Mouse (Mus musculus) liver, adult 2 months (tissue): ENCODE measurements around the gene Zfp346. TPM values are rescaled to one million over a fixed set of nuclear protein-coding genes. Genes with fewer than 3 reads are reported as not detected.
A peak's percentile ranks its signal among the peaks of the same experiment; 100 is the strongest.

Experiments
- DNase-seq: peaks from one replicate; pipeline ENCODE4 v3.0.0-alpha.2; 2011; ENCODE audit warnings: low read depth, low spot score; ENCODE audit errors: extremely low read depth
- H3K27ac ChIP-seq: fragments of 200-500 bp; replicated peaks from 2 replicates; pipeline ENCODE4 v1.5.1; 2012; ENCODE audit warnings: low read depth, mild to moderate bottlenecking, control low read depth, inconsistent platforms, low read length; ENCODE audit not compliant: insufficient read depth
- H3K27me3 ChIP-seq: fragments of 200-500 bp; 2 replicates; pipeline ENCODE4 v1.6.1; 2012; ENCODE audit warnings: mild to moderate bottlenecking, moderate library complexity, low read length, inconsistent platforms; ENCODE audit not compliant: control insufficient read depth, insufficient read depth
- H3K36me3 ChIP-seq: fragments of 200-500 bp; 2 replicates; pipeline ENCODE4 v1.6.1; 2012; ENCODE audit warnings: low read length, inconsistent platforms; ENCODE audit not compliant: control insufficient read depth, insufficient read depth
- H3K4me1 ChIP-seq: fragments of 200-500 bp; 2 replicates; pipeline ENCODE4 v1.6.1; 2011; ENCODE audit warnings: low read length; ENCODE audit not compliant: control insufficient read depth, insufficient read depth
- H3K4me3 ChIP-seq: fragments of 200-500 bp; 2 replicates; pipeline ENCODE4 v1.5.1; 2011; ENCODE audit warnings: low read depth, mild to moderate bottlenecking, control low read depth, low read length, moderate library complexity; ENCODE audit not compliant: insufficient read depth
- H3K79me2 ChIP-seq: fragments of 200-500 bp; 2 replicates; pipeline ENCODE4 v1.6.1; 2012; ENCODE audit warnings: inconsistent platforms, mild to moderate bottlenecking, low read length, moderate library complexity; ENCODE audit not compliant: control insufficient read depth, insufficient read depth
- H3K9ac ChIP-seq: fragments of 200-500 bp; 2 replicates; pipeline ENCODE4 v1.6.1; 2012; ENCODE audit warnings: low read depth, mild to moderate bottlenecking, control low read depth, inconsistent platforms, low read length
- CTCF ChIP-seq: fragments of 200-500 bp; IDR thresholded peaks from 2 replicates; pipeline ENCODE4 v1.5.1; 2011; ENCODE audit warnings: low read depth, low read length, control low read depth
- POLR2A ChIP-seq: fragments of 200-500 bp; IDR thresholded peaks from 2 replicates; pipeline ENCODE4 v1.6.1; 2011; ENCODE audit warnings: low read length, control low read depth; ENCODE audit not compliant: insufficient read depth; ENCODE audit errors: extremely low read depth
- WGBS: fragments of 180-500 bp; shearing (Covaris S2); methylation state at CpG from one replicate; pipeline ENCODE4 v1.1.7; 2018; 5-methylcytosine and 5-hydroxymethylcytosine counted together
- polyA plus RNA-seq: library from polyadenylated mRNA; depleted of rRNA; stranded (reverse); fragments of >200 nt; gene quantifications from 2 replicates; pipeline ENCODE4 v1.2.3, GENCODE M21; 2012
- total RNA-seq: library from RNA; depleted of rRNA; stranded (reverse); fragments of >200 nt; gene quantifications from 2 replicates; pipeline ENCODE4 v1.2.3, GENCODE M21; 2014

Gene Zfp346
- total and polyA plus RNA-seq, 2 experiments: 4.5 to 5.1 TPM

DNA sequence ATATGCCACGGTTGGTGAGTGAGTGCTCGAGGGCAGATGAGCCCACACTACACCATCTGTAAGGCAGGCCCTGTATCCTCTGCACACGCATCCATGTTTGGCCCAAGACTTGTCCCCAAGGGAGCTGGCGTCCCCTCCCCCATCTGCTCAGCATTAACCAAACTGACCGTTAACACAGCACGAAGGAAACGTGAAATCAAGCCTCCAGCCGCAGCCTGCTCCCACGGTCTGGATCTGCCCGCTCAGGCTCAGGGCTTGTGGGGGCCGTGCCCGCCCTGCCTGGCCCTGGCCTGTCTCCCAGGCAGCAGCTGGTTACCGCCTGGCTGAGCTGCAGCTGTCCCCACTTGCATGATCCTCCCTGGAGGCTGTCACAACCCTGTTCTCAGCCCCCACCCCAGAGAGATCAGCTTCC lies 63.9 kb downstream of the Zfp346 start:
- TF ChIP-seq CTCF: no peak
- no peak for TF ChIP-seq POLR2A
- Histone ChIP-seq H3K36me3 (no peaks in the 10 kb centered on the region; the same call in 1 of the 2 replicates), H3K9ac (no peak overlapping the region), H3K27me3 (no peaks in the 10 kb centered on the region), H3K27ac (no peak overlapping the region), H3K4me1 (peaks cover 6% of the 10 kb centered on the region; the same call in 1 of the 2 replicates), H3K4me3 (no peak overlapping the region), H3K79me2 (no peaks in the 10 kb centered on the region)
- 90% methylated on average over 13 of the region's 13 CpGs for WGBS
- DNase-seq: no peak

- TF ChIP-seq POLR2A: no peak
- TF ChIP-seq CTCF: no peak
- Histone ChIP-seq H3K27ac (no peak overlapping the region), H3K4me1 (peaks cover 6% of the 10 kb centered on the region; the same call in 1 of the 2 replicates), H3K36me3 (no peaks in the 10 kb centered on the region), H3K79me2 (no peaks in the 10 kb centered on the region), H3K9ac (peak overlapping the region; percentile 61), H3K27me3 (no peaks in the 10 kb centered on the region), H3K4me3 (peak overlapping the region; percentile 31)
- DNase-seq: peak; percentile 64
- WGBS: 20% methylated on average over 26 of the region's 26 CpGs
These were observed 66.6 kb downstream of the Zfp346 start for GRCm38 (mm10) chr13:55171517-55172335.

- H3K27ac ChIP-seq: no peak overlapping the region
- TF ChIP-seq CTCF (no peak), POLR2A (no peak)
- no peak overlapping the region for H3K4me3 ChIP-seq
- DNase-seq: no peak
- no peaks in the 10 kb centered on the region for H3K27me3 ChIP-seq
- no peak overlapping the region for H3K9ac ChIP-seq
- no peaks in the 10 kb centered on the region for H3K79me2 ChIP-seq
- WGBS: 56% methylated on average over 7 of the region's 7 CpGs
- H3K4me1 ChIP-seq: peaks cover 6% of the 10 kb centered on the region; the same call in 1 of the 2 replicates
- H3K36me3 ChIP-seq: no peaks in the 10 kb centered on the region
These were observed 67.2 kb downstream of the Zfp346 start for GRCm38 (mm10) chr13:55172336-55172770.

DNA sequence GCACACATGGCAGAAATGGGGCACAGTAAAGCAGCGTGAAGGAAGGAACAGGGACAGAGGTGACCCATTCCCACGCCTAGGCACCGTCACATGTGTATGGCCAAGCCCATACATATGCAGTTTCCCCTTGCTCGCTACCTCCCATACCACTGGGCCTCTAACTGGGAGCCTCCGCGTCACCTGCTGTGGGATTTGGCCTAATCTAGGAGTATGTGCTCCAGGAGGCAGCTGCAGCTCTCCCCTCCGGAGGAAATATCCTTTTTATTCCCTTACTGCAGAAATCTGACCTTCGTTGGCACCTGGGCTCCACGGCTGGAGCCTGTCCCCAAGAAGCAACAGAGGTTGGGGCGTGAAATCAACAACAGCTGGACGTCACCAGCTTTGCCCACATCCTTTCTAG lies 69.2 kb downstream of the Zfp346 start:
- 94% methylated on average over 11 of the region's 11 CpGs for WGBS
- DNase-seq: no peak
- no peak overlapping the region for H3K9ac ChIP-seq
- no peaks in the 10 kb centered on the region for H3K27me3 ChIP-seq
- peaks cover 6% of the 10 kb centered on the region; the same call in 1 of the 2 replicates for H3K4me1 ChIP-seq
- H3K36me3 ChIP-seq: no peaks in the 10 kb centered on the region
- TF ChIP-seq POLR2A: no peak
- TF ChIP-seq CTCF: no peak
- no peak overlapping the region for H3K27ac ChIP-seq
- H3K4me3 ChIP-seq: no peak overlapping the region
- no peaks in the 10 kb centered on the region for H3K79me2 ChIP-seq

DNA sequence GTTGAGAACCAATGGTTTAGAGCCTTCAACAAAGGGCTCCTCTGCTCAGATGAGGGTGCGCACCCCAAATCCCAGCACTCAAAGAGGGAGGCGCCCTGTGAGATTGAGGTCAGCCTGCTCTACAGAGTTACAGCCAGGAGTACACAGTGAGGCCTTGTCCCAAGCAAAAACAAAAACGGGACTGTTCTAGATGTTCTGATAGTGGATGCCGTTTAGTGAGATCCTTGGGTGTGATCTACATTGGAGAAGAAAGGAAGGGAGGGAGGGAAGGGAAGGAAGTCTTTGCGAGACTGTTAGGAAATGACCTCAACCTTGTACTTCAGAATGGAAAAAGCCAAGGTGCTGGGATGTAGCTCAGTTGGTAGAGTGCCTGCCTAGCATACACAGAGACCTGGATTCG lies 71.2 kb downstream of the Zfp346 start:
- Histone ChIP-seq H3K4me3 (no peak overlapping the region), H3K9ac (no peak overlapping the region), H3K36me3 (no peaks in the 10 kb centered on the region), H3K27me3 (no peaks in the 10 kb centered on the region), H3K4me1 (peaks cover 6% of the 10 kb centered on the region; the same call in 1 of the 2 replicates), H3K79me2 (no peaks in the 10 kb centered on the region), H3K27ac (no peak overlapping the region)
- no peak for DNase-seq
- 85% methylated on average over 6 of the region's 6 CpGs for WGBS
- TF ChIP-seq POLR2A (no peak), CTCF (no peak)

DNA sequence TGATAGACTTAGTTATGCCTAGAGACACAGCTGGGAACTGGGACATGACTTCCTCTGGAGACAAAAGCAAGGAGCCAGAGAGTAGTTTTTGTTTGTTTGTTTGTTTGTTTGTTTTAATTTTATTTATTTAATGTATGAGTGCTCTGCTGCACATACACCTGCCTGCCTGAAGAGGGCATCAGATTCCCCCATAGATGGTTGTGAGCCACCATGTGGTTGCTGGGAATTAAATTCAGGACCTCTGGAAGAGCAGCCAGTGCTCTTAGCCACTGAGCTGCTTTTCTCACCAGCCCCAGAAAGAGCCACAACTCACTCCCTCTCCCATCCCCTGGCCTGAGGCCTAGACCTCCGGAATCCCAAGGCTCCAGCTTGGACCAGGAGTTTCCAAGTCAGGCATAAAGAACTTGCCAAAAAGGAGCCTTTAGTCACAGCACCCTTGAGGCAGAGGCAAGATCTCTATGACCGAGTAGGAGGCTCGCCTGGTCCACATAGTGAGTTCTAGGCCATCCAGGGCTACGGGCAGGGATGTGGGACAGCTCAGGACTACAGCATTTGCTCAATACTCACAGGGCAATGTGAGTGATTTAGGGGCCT lies 72.9 kb downstream of the Zfp346 start:
- H3K79me2 ChIP-seq: no peaks in the 10 kb centered on the region
- no peak overlapping the region for H3K4me3 ChIP-seq
- no peak for DNase-seq
- no peaks in the 10 kb centered on the region for H3K27me3 ChIP-seq
- WGBS: 76% methylated on average over 4 of the region's 4 CpGs
- peaks cover 2% of the 10 kb centered on the region for H3K4me1 ChIP-seq
- no peak overlapping the region for H3K9ac ChIP-seq
- TF ChIP-seq POLR2A: no peak
- TF ChIP-seq CTCF: peak; percentile 35; the same call in 1 of the 2 replicates
- no peak overlapping the region for H3K27ac ChIP-seq
- H3K36me3 ChIP-seq: no peaks in the 10 kb centered on the region
